In the genomic region with DNA sequence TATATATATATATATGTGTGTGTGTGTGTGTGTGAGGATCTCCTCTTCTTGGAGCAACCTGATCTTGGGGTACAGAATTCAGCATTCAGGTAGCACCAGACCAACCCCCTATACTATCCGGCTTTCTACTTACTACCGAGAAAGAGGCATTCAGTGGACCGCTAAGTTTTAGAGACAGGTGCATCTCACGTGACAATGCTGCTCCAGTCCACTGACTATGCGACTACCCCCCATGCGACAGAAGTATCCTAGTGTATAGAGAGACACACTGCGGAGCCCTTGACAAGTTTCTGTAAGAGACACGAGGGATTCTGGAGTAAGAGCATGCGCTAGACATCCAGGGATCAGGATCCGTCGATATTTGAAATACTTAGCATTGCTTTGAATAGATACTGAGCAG, we compare ENCODE assay signal across 24 mouse cellular contexts. TPM values are rescaled to one million over a fixed set of nuclear protein-coding genes. Genes with fewer than 3 reads are reported as not detected.
"Had no signal": no experiment of that assay in that cellular context is flagged by ENCODE, and none has a peak within 500 bp of the region (broad histone marks: within the 10 kb centered on the region; RNA-seq: fewer than 3 reads in every experiment).

No protein-coding gene starts in this region.

- H3K27me3 ChIP-seq: embryonic facial prominence, embryonic 12.5 days; embryonic facial prominence, embryonic 13.5 days; embryonic facial prominence, embryonic 15.5 days; forebrain, embryonic 13.5 days; forebrain, embryonic 15.5 days had no signal

- DNase-seq: cerebellum, adult 9-11 months; cerebellum, postnatal 10 days; cerebellum, postnatal 14 days; cerebellum, postnatal 25 days; cerebellum, postnatal 36 days; embryo, embryonic 11 days; forebrain, postnatal 0 days; gastrocnemius, adult 2 months; gastrocnemius, postnatal 10 days; gastrocnemius, postnatal 14 days; gastrocnemius, postnatal 25 days; gastrocnemius, postnatal 36 days; heart, adult 18-20 months; heart, adult 2 months had no signal

- H3K9ac ChIP-seq: embryonic facial prominence, embryonic 12.5 days; embryonic facial prominence, embryonic 13.5 days; embryonic facial prominence, embryonic 15.5 days; forebrain, embryonic 12.5 days; forebrain, embryonic 13.5 days; forebrain, embryonic 15.5 days; forebrain, postnatal 0 days had no signal

- H3K9me3 ChIP-seq: embryonic facial prominence, embryonic 10.5 days; embryonic facial prominence, embryonic 12.5 days; embryonic facial prominence, embryonic 13.5 days; embryonic facial prominence, embryonic 15.5 days; forebrain, embryonic 10.5 days; forebrain, embryonic 12.5 days; forebrain, embryonic 13.5 days; forebrain, embryonic 15.5 days; heart, embryonic 10.5 days had no signal

- H3K27ac ChIP-seq: embryonic facial prominence, embryonic 10.5 days; embryonic facial prominence, embryonic 12.5 days; embryonic facial prominence, embryonic 13.5 days; embryonic facial prominence, embryonic 15.5 days; forebrain, embryonic 10.5 days; forebrain, embryonic 12.5 days; forebrain, embryonic 13.5 days; forebrain, embryonic 15.5 days; gastrocnemius, adult 2 months; heart, adult 2 months; heart, embryonic 10.5 days had no signal

- H3K36me3 ChIP-seq: embryonic facial prominence, embryonic 10.5 days; embryonic facial prominence, embryonic 12.5 days; embryonic facial prominence, embryonic 13.5 days; embryonic facial prominence, embryonic 15.5 days; forebrain, embryonic 10.5 days; forebrain, embryonic 12.5 days; forebrain, embryonic 15.5 days; heart, embryonic 10.5 days had no signal

- H3K4me3 ChIP-seq: embryonic facial prominence, embryonic 10.5 days; embryonic facial prominence, embryonic 12.5 days; embryonic facial prominence, embryonic 13.5 days; embryonic facial prominence, embryonic 15.5 days; erythroblast, embryonic 14.5 days; forebrain, embryonic 10.5 days; forebrain, embryonic 12.5 days; forebrain, embryonic 13.5 days; forebrain, embryonic 15.5 days; gastrocnemius, adult 2 months; heart, adult 2 months; heart, embryonic 10.5 days had no signal

- H3K4me2 ChIP-seq: embryonic facial prominence, embryonic 12.5 days; embryonic facial prominence, embryonic 13.5 days; embryonic facial prominence, embryonic 15.5 days; forebrain, embryonic 12.5 days; forebrain, embryonic 13.5 days; forebrain, embryonic 15.5 days had no signal

RNA-seq across cellular contexts. Expression of gene Trim62, which starts 7.9 kb away (rescaled TPM):
- polyA plus RNA-seq: erythroblast, embryonic 14.5 days had no signal
